Mouse (Mus musculus) midbrain, embryonic 11.5 days (tissue): ENCODE results near the gene Sugt1. TPM values are rescaled to one million over a fixed set of nuclear protein-coding genes. Genes with fewer than 3 reads are reported as not detected.

Experiments
- ATAC-seq: fragments of 200-750 bp; cut with Nextera tagmentation; 2 replicates; pipeline ENCODE4 v1.8.0; 2017; ENCODE audit warnings: moderate TSS enrichment, moderate library complexity; ENCODE audit not compliant: low FRiP score
- DNase-seq: peaks from one replicate; pipeline ENCODE4 v3.0.0; 2015; ENCODE audit warnings: low spot score; ENCODE audit errors: missing footprints
- H3K27ac ChIP-seq: fragments of 300-500 bp; sonication (generic); 2 replicates; pipeline ENCODE4 v1.5.1; 2014; ENCODE audit warnings: low read depth, low read length
- H3K27me3 ChIP-seq: fragments of 300-500 bp; sonication (generic); 2 replicates; pipeline ENCODE4 v1.6.1; 2014; ENCODE audit warnings: mild to moderate bottlenecking, low read length, moderate library complexity, mixed read lengths; ENCODE audit not compliant: control insufficient read depth, insufficient read depth
- H3K36me3 ChIP-seq: fragments of 300-500 bp; sonication (generic); 2 replicates; pipeline ENCODE4 v1.6.1; 2014; ENCODE audit warnings: mild to moderate bottlenecking, low read length, moderate library complexity, mixed read lengths; ENCODE audit not compliant: control insufficient read depth, insufficient read depth
- H3K4me1 ChIP-seq: fragments of 300-500 bp; sonication (generic); 2 replicates; pipeline ENCODE4 v1.6.1; 2014; ENCODE audit warnings: low read length; ENCODE audit not compliant: control insufficient read depth, insufficient read depth
- H3K4me2 ChIP-seq: fragments of 300-500 bp; sonication (generic); 2 replicates; pipeline ENCODE4 v1.6.1; 2014; ENCODE audit warnings: mild to moderate bottlenecking, moderate library complexity
- H3K4me3 ChIP-seq: fragments of 300-500 bp; sonication (generic); 2 replicates; pipeline ENCODE4 v1.5.1; 2014; ENCODE audit warnings: low read depth, low read length
- H3K9ac ChIP-seq: fragments of 300-500 bp; sonication (generic); 2 replicates; pipeline ENCODE4 v1.6.1; 2014; ENCODE audit warnings: low read length
- H3K9me3 ChIP-seq: fragments of 300-500 bp; sonication (generic); 2 replicates; pipeline ENCODE4 v1.6.1; 2016; ENCODE audit warnings: low read length; ENCODE audit not compliant: control insufficient read depth
- WGBS: fragments of 180-500 bp; shearing (Covaris S2); extraction: QIAGEN DNeasy Blood & Tissue Kit; methylation state at CpG from one replicate; pipeline ENCODE4 v1.1.7; 2014; 5-methylcytosine and 5-hydroxymethylcytosine counted together
- polyA plus RNA-seq: library from polyadenylated mRNA; unstranded; fragments of >200 nt; fragmentation: Nextera tagmentation; extraction: Ambion mirVana; gene quantifications from 2 replicates; pipeline ENCODE4 v1.2.1, GENCODE M21; 2014

The Sugt1 gene
- polyA plus RNA-seq, result 163 and 166 TPM in 2 replicates

DNA sequence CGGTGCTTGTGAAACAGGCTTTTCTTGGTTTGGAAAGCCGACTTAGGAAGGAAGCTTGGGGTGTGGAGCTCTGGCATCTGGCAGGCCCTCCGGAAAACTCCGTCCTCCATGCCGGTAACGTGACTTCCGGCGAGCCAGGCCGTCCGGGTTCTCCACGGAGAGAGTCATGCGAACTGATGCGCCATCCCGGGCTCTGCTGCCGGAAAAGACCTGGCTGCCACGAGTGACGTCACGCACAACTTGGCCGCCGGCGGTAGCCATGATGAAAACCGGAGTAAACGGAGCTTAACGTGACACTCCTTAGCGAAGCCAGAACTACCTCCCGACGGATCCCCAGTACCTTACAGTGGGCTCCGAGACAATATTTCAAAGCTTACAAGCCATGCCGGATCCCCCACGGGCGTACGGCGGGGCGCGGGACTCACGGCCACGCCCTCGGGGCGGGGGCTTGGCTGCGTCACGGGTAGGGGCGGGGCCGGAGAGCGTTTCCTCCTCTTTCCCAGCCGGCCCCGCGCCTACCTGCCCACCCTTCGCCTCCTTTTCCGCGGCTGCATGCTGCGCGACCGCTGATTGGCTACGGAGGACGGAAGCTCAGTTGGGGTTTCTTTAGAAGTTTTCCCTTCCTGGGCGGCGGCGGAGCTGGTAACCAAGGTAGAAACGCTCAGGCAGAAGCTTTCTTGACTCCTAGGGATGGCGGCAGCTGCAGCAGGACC, at the start of gene Sugt1:
Gene Sugt1, plus strand, starts transcription at position 553 of the 713 bp plus-strand sequence.
- Histone ChIP-seq H3K27me3 (no peaks in the 10 kb centered on the region), H3K4me1 (peaks cover 11% of the 10 kb centered on the region), H3K4me3 (peak within 1 kb of the TSS; percentile 67), H3K27ac (peak within 1 kb of the TSS; percentile 79), H3K9ac (peak within 1 kb of the TSS; percentile 78), H3K36me3 (no peaks in the 10 kb centered on the region), H3K4me2 (peak within 1 kb of the TSS; percentile 84), H3K9me3 (no peaks in the 10 kb centered on the region)
- WGBS, result under 1% methylated on average over 59 of the region's 60 CpGs
- ATAC-seq, result peak; percentile 99
- DNase-seq, result peak; percentile 99

- Histone ChIP-seq H3K27me3 (no peaks in the 10 kb centered on the region), H3K4me2 (no peak overlapping the region), H3K4me1 (no peaks in the 10 kb centered on the region), H3K27ac (no peak overlapping the region), H3K4me3 (no peak overlapping the region), H3K9ac (no peak overlapping the region), H3K36me3 (no peaks in the 10 kb centered on the region), H3K9me3 (no peaks in the 10 kb centered on the region)
- no peak for DNase-seq
- no peak for ATAC-seq
These were observed 49.6 kb upstream of the Sugt1 start for GRCm38 (mm10) chr14:79537921-79538320.

DNA sequence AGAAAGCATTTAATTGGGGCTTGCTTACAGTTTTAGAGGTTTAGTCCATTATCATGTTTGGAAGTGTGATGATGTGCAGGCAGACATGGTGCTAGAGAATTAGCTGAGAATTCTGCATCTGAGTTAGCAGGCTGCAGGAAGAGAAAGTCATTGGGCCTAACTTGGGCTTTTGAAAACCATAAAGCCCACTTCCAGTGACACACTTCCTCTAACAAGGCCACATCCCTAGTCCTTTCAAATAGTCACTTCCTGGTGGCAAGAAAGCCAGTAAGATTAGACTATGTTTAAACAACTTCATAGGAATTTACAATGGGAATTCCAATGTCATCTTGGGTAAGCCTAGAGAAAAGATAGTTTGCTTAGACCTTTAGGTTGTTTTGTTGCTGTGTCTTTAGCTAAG, 45.9 kb upstream of the Sugt1 start:
- ATAC-seq, result no peak
- DNase-seq, result no peak
- no peak overlapping the region for H3K27ac ChIP-seq
- no peaks in the 10 kb centered on the region for H3K4me1 ChIP-seq
- H3K4me3 ChIP-seq, result no peak overlapping the region
- H3K27me3 ChIP-seq, result no peaks in the 10 kb centered on the region
- H3K4me2 ChIP-seq, result no peak overlapping the region
- H3K9me3 ChIP-seq, result no peaks in the 10 kb centered on the region
- no peaks in the 10 kb centered on the region for H3K36me3 ChIP-seq
- H3K9ac ChIP-seq, result no peak overlapping the region

DNA sequence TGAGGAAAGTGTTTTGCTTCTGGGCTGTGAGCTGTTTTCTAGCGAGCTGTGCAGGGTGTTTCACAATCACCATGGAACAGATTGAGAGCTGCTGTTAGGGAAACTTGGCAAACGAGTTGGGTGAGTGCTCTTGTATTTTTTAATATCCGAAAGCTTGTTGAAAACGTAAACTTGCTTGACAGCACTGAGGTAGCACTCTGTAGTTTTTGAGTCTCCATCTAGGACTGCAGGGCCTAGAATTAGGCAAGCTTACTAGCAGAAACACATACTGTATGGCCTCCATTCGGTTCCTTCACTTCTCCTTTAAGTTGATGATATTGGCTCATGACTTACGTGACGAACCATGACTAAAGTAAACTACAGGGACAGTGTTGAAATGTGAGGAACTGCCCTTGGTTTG, 38.1 kb upstream of the Sugt1 start:
- no peak overlapping the region for H3K9ac ChIP-seq
- no peaks in the 10 kb centered on the region for H3K9me3 ChIP-seq
- H3K27ac ChIP-seq, result no peak overlapping the region
- H3K4me2 ChIP-seq, result no peak overlapping the region
- no peaks in the 10 kb centered on the region for H3K27me3 ChIP-seq
- DNase-seq (no peak), ATAC-seq (no peak)
- H3K4me3 ChIP-seq, result no peak overlapping the region
- H3K36me3 ChIP-seq, result no peaks in the 10 kb centered on the region
- 86% methylated on average over 7 of the region's 7 CpGs for WGBS
- H3K4me1 ChIP-seq, result no peaks in the 10 kb centered on the region

GRCm38 (mm10) chr14:79551929-79552328, 35.6 kb upstream of the Sugt1 start:
- H3K27ac ChIP-seq, result no peak overlapping the region
- H3K4me3 ChIP-seq, result no peak overlapping the region
- H3K27me3 ChIP-seq, result no peaks in the 10 kb centered on the region
- DNase-seq, result no peak
- no peak overlapping the region for H3K9ac ChIP-seq
- H3K4me2 ChIP-seq, result no peak overlapping the region
- no peaks in the 10 kb centered on the region for H3K36me3 ChIP-seq
- no peak for ATAC-seq
- H3K9me3 ChIP-seq, result no peaks in the 10 kb centered on the region
- no peaks in the 10 kb centered on the region for H3K4me1 ChIP-seq
- 88% methylated on average over 2 of the region's 2 CpGs for WGBS

DNA sequence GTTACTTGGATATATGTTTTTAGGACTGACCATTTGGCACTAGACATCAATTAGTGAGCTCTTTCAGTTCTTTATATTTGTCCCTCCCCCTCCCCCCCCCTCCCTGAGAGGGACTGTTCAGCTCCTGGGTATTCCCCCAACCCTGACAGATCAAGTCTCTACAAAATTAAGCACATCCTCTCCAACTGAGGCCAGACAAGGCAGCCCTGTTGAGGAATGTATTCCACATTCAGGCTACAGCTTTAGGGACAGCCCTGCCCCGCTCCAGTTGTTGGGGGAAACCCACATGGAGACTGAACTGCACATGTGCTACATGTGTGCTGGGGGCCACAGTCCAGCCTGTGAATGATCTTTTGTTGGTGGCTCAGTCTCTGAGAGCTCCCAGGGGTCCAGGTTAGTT, 34.6 kb upstream of the Sugt1 start:
- WGBS, result 75% methylated on average over 1 of the region's 1 CpGs
- H3K36me3 ChIP-seq, result no peaks in the 10 kb centered on the region
- DNase-seq (no peak), ATAC-seq (no peak)
- no peak overlapping the region for H3K9ac ChIP-seq
- no peaks in the 10 kb centered on the region for H3K27me3 ChIP-seq
- H3K4me1 ChIP-seq, result no peaks in the 10 kb centered on the region
- no peaks in the 10 kb centered on the region for H3K9me3 ChIP-seq
- H3K27ac ChIP-seq, result no peak overlapping the region
- H3K4me3 ChIP-seq, result no peak overlapping the region
- H3K4me2 ChIP-seq, result no peak overlapping the region

GRCm38 (mm10) chr14:79557796-79558195, 29.7 kb upstream of the Sugt1 start:
- Histone ChIP-seq H3K27me3 (no peaks in the 10 kb centered on the region), H3K27ac (no peak overlapping the region), H3K9me3 (no peaks in the 10 kb centered on the region), H3K4me1 (no peaks in the 10 kb centered on the region), H3K4me3 (no peak overlapping the region), H3K36me3 (no peaks in the 10 kb centered on the region), H3K9ac (no peak overlapping the region), H3K4me2 (no peak overlapping the region)
- 93% methylated on average over 1 of the region's 1 CpGs for WGBS
- DNase-seq (no peak), ATAC-seq (no peak)

DNA sequence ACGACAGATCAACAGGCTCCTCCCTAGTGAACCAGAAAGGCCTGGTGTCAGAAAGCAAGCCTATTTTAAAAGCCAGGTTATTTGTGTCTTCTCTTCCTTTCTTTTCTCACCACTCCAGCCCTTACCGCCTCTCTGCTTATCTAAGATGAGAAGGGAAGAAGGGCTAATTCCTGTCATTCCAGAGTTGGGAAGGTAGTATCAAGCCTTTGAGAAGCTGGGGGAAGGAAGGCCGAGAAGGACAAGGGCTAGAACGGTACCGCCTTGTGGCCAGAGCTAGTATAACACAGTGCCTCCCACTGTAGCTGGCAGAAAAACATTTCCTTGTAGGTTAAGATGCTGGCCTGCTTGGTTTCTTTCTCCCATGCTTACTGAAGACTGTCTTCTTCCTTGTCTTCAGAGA, 24.7 kb upstream of the Sugt1 start:
- Histone ChIP-seq H3K9ac (no peak overlapping the region), H3K27ac (no peak overlapping the region), H3K4me3 (no peak overlapping the region), H3K4me2 (no peak overlapping the region), H3K27me3 (no peaks in the 10 kb centered on the region), H3K4me1 (no peaks in the 10 kb centered on the region), H3K9me3 (no peaks in the 10 kb centered on the region), H3K36me3 (no peaks in the 10 kb centered on the region)
- ATAC-seq (0 out of 2 replicates have a peak, but pooled peaks have one; percentile 22), DNase-seq (peak; percentile 82)
- 21% methylated on average over 5 of the region's 5 CpGs for WGBS

DNA sequence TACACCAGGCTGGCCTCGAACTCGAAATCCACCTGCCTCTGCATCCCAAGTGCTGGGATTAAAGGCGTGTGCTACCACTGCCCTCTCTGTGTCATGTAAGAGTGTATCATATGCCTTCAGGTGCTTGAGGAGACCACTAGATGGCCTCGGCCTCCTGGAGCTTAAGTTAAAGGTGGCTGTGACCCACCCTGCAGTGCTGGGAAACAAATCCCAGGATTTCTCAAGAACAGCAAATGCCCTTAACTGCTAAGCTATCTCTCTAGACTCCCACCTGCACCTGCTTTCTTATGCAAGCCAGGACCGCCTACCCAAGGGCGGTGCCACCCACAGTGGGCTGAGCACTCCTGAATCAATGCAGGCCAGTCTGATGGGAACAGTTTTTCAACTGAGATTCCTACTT, 22.7 kb upstream of the Sugt1 start:
- DNase-seq, result no peak
- Histone ChIP-seq H3K36me3 (no peaks in the 10 kb centered on the region), H3K27me3 (no peaks in the 10 kb centered on the region), H3K27ac (no peak overlapping the region), H3K9me3 (no peaks in the 10 kb centered on the region), H3K4me1 (no peaks in the 10 kb centered on the region), H3K4me2 (no peak overlapping the region), H3K9ac (no peak overlapping the region), H3K4me3 (no peak overlapping the region)
- 65% methylated on average over 6 of the region's 6 CpGs for WGBS
- ATAC-seq, result no peak
